Mouse (Mus musculus) embryonic stem cell, embryonic (primary cell): ENCODE results near the gene Arntl.

ENCODE experiments used
- CTCF ChIA-PET, 4 experiments: fragments of 300-600 bp in 2 of 4; fragments of 350-600 bp in 2 of 4; sonication (Branson Sonifier 250); formaldehyde crosslinking; loops; one replicate each; lab custom pipeline; 2022; ENCODE audit warnings: inconsistent platforms in 2 of 4; lab: Charles Lee
- POLR2A ChIA-PET, 4 experiments: fragments of 300-600 bp in 2 of 4; fragments of 350-600 bp in 2 of 4; sonication (Branson Sonifier 250); formaldehyde crosslinking; loops; one replicate each; lab custom pipeline; 2022; ENCODE audit warnings: antibody characterized with exemption in 4 of 4, inconsistent platforms in 1 of 4; lab: Charles Lee

Arntl gene

DNA sequence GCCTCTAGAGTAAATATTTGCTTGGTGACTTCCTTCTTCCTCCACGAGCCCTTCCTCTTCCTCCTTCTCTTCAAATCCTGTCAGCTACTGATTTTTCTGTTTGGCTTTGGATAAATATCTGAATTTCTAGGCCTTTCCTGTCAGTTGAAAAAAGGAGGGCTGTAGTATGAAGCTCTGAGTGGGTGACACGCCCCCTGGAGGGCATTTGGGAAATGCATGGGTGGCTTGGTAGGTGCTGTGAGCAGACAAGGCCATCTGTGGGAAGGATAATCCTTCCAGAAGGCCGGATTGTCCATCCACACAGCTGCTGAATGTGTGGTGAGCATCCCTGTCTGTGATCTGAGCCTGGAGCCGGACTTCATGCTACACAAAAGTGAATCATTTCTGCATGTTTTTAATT is 48.8 kb downstream of the Arntl start:
- CTCF ChIA-PET: interaction anchor here (0.6 to 1.6 kb wide), 29 partner anchors 11 to 839 kb away, joined by 3 to 14 read pairs (median 4); no protein-coding TSS in a partner anchor
- POLR2A ChIA-PET: interaction anchor here in 3 of 4 experiments (0.8 to 6.8 kb wide), 21 partner anchors 7 to 415 kb away, joined by 3 to 104 read pairs (median 4); partner anchors contain the start of genes Btbd10 (in 3 of the 3) and Arntl (in 2 of the 3)

DNA sequence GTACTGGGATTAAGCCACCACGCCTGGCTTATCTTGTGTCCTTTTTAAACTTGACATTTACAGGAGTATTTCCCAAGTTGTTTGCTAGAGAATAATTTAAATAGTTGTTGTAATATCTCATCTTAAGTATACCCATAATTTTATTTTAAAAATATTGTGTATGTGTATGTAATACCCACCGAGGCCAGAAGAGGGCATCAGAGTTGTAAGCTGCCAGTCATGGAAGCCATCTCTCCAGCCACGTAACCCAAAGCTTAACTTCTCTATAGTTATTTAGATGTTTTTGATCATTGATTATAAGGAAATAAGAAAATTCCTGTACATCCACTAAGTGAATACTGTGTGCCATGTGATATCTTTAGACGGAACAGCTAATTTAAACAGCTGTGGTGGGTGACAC is 51.2 kb downstream of the Arntl start:
- ChIA-PET POLR2A (interaction anchor here (0.6 to 8.2 kb wide), 40 partner anchors 9 to 1244 kb away, joined by 3 to 189 read pairs (median 4); partner anchors contain the start of genes Btbd10 (in 3 of the 4) and Arntl (in 1 of the 4)), CTCF (interaction anchor here (0.6 to 2.7 kb wide), 37 partner anchors 8 to 533 kb away, joined by 3 to 38 read pairs (median 4); partner anchors contain the start of gene Btbd10 (in 1 of the 4))

DNA sequence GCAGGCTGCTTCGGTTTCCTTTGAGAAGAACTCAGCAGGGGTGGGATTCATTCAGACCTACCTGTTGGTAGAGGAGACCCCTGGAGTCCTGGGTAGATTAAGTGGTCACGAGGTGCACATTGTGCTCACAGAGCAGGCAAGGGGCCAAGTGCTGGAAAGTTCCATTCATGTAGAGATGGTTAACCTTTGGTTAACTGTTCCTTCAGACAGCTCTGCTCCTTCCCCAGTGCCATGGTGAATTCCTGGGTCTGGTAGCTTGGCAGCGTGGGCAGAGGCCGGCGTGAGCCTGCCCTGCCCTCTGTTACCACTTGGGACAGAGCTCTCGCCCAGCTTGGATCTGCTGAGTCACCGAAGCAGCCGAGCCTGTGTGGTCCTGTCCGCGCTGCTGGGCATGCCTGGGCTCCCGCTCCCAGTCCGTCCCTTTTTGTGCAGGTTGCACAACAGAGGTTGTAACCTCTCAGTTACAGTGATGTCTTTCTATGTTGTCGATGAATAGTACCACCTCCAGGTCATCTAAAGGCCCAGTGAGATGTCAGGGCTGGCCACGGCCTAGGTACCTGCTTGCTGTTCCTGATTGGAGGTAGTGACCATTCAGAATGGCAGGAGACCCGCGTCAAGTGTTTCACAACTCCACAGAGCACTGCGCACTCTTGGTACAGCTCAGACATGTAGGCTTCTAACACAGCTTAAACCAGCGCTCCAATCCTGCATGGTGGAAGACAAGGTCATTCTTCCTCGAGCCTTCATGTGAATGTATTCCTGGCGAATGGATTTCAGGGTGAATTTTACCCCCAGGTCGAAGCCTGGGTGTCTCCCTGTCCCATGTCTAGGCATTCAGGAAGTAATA is 53.3 kb downstream of the Arntl start:
- POLR2A ChIA-PET: interaction anchor here (0.5 to 8.2 kb wide), 80 partner anchors 7 to 580 kb away, joined by 3 to 189 read pairs (median 4); partner anchors contain the start of genes Arntl (in 3 of the 4) and Btbd10 (in 3 of the 4)
- CTCF ChIA-PET: interaction anchor here (0.5 to 1.4 kb wide), 12 partner anchors 8 to 118 kb away, joined by 3 to 12 read pairs (median 3); partner anchors contain the start of gene Btbd10 (in 1 of the 4)

DNA sequence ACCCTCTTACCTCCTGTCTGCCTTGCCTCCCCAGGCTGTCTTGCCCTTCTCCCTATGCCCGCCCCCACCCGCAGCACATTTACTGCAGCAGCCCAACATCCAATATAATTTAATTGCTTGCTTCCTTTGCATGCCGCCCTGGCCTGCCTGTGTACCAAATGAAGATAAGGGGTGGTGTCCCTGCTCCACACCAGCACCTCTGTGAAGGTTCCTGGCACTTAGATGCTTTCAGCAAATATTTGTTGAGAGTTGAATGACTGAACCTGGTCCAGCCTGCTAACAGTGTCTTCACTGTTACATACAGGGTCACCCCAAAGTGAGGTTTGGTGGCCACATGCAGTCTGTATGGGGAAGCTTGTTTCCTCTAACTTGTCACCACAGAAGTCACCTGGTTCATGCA is 54.4 kb downstream of the Arntl start:
- ChIA-PET CTCF (interaction anchor here in 1 of 4 experiments (1.3 kb wide), 1 partner anchor 19 kb away, joined by 3 read pairs; no protein-coding TSS in a partner anchor), POLR2A (interaction anchor here (0.7 to 8.2 kb wide), 40 partner anchors 7 to 572 kb away, joined by 3 to 189 read pairs (median 9); partner anchors contain the start of genes Btbd10 (in 3 of the 4) and Arntl (in 2 of the 4))

DNA sequence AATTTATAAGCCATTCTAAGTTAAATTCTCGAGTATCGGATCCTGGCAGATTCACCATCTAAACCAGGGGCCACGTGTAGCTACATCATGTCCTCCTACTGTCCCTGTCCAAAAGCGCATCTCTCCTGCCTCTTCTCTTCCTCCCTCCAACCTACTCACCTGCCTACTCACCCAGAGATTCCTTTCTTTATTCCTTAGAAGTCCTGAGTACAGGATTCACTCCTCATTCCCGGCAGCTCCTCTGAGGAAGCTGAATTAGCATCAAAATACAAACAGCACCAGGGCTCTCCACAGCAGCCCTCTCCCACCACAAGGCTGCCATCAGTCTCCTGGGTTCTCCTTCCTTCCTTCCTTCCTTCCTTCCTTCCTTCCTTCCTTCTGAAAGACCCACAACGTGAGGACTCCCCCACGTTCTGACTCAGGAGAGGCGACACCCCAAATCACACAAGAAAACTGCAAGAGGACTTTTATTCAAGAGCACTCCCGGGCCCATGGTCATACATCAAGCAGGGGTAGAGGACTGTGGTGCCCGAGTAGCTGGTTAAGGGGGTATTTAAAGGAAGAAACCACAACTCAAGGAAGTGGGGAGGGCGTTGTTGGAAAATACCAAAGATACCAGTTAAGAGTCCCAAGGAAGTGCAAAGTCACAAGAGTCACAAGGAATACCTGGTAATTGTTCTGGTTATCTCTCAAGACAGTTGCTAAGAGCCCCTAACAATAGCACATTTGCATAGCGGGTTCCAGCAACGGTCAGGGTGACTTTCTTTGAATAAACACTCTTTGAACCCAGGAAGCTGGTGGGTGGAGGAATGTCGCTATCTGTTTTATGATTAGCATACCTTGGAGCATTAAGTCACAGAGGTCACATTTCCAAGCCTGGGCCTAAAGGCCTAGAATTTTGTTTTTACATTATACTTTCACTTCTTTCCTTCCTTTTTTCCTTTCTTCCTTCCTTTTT is 55.5 kb downstream of the Arntl start:
- CTCF ChIA-PET: interaction anchor here in 1 of 4 experiments (1.0 to 2.6 kb wide), 3 partner anchors 11 to 18 kb away, joined by 3 to 11 read pairs (median 3); no protein-coding TSS in a partner anchor
- POLR2A ChIA-PET: interaction anchor here (0.5 to 8.2 kb wide), 75 partner anchors 6 to 783 kb away, joined by 3 to 189 read pairs (median 4); partner anchors contain the start of genes Arntl (in 3 of the 4), Btbd10 (in 3 of the 4) and Tead1 (in 1 of the 4)

DNA sequence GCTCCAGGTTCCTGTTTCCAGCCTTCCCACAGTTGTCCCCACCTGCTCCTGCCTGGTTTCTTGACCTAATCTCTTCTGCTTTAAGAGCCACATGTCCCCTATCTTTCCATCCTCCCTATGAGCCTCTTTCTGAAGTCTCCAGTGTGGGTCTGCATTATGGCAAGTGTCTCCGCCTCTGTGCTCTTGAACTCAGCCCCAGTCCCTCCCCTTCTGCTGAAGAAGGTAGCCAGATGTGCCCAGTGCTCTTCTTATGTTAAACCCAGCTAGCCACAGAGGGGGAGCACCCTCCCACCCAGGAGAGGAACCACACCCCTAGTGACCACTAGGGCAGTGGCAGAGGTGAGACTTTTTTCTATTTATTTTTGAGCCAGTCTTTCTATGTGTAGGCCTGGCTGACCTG is 56.7 kb downstream of the Arntl start:
- ChIA-PET POLR2A (interaction anchor here (0.6 to 8.2 kb wide), 28 partner anchors 10 to 881 kb away, joined by 3 to 189 read pairs (median 7); partner anchors contain the start of genes Btbd10 (in 3 of the 4) and Arntl (in 1 of the 4)), CTCF (interaction anchor here in 2 of 4 experiments (0.6 to 2.6 kb wide), 2 partner anchors 13 to 95 kb away, joined by 7 to 11 read pairs; no protein-coding TSS in a partner anchor)

DNA sequence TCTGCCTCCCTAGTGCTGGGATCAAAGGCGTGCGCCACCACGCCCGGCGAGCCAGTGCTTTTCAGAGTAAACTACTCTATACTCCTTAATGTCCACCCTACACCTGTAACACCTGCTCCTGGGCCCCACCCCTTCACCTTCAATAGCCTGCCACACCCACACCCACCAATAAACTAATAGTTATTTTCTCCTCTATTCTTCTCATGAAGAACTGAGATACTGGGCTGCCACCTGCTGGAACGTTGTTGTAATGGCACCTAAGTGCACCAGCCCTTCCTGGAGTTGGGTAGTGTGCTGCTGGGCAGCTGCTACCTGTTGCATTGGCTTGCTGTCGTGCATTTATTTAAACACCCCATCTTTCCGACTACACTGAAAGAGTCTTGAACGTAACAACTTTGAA is 61.0 kb downstream of the Arntl start:
- POLR2A ChIA-PET: interaction anchor here (0.6 to 6.5 kb wide), 33 partner anchors 8 to 578 kb away, joined by 3 to 117 read pairs (median 4); partner anchors contain the start of genes Arntl (in 2 of the 4) and Btbd10 (in 2 of the 4)
- CTCF ChIA-PET: interaction anchor here (0.5 to 6.1 kb wide), 27 partner anchors 8 to 352 kb away, joined by 3 to 38 read pairs (median 5); no protein-coding TSS in a partner anchor

DNA sequence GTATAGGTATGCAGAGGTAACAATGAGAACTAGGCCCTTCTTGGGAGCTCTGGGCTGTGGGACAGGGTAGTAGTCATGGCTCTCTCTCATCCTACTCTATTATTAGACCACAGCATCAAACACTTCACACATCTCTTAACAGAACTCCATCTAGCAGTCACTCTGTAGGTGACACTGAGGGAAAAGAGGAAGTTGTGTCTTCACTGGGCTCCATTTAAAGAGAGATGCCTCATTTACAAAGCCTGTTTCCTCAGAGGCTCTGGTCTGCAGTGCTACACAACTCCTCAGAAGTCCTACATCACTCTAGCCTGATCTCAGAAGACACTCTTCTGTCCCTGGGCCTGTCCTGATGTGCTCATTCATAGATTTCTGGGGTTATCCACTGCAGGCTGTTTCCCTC is 61.8 kb downstream of the Arntl start:
- ChIA-PET POLR2A (interaction anchor here (0.6 to 6.5 kb wide), 28 partner anchors 8 to 310 kb away, joined by 3 to 117 read pairs (median 5); partner anchors contain the start of genes Arntl (in 2 of the 4) and Btbd10 (in 2 of the 4)), CTCF (interaction anchor here (0.6 to 6.1 kb wide), 24 partner anchors 9 to 353 kb away, joined by 3 to 38 read pairs (median 6); no protein-coding TSS in a partner anchor)

DNA sequence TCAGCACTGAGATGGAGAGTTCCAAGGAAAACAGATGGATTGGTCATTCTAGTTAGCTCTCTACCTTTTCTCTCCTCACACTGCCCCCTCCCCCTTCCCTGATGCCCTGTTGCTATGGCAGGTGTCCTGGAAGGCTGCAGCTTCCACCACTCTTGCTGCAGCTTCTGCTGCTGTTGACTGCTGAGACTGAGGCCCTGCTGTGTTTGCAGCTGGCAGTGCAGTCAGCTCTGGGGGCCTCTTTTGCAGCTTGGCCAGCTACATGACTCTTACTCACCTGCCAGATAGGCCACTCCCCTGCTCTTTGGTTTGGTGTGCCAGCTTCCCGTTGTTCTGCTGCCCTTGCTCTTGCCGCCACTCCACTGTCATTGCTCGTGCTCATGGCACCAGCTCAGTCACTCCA is 62.7 kb downstream of the Arntl start:
- ChIA-PET POLR2A (interaction anchor here (0.8 to 6.5 kb wide), 23 partner anchors 7 to 581 kb away, joined by 3 to 117 read pairs (median 6); partner anchors contain the start of gene Btbd10 (in 2 of the 4)), CTCF (interaction anchor here (0.5 to 6.1 kb wide), 19 partner anchors 10 to 131 kb away, joined by 3 to 38 read pairs (median 5); no protein-coding TSS in a partner anchor)

DNA sequence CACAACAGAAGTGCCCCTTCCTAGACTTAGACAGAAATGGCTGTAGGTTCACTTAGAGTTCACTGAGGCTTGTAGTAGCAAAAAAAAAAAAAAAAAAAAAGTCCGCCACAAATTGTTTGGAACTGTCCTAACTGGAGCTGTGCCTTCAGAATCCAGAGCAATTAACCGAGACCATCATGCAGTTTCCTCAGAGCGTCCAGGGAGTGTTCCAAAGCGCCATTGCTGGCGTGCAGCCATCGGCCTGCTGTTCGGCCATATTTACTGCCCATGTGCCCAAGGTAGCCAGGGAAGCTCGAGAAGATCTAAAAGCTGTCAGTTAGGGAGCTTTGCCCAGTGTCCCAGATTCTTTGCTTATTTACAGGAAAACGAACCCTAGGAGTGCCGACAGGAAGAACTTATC is 63.3 kb downstream of the Arntl start:
- ChIA-PET CTCF (interaction anchor here (0.5 to 6.1 kb wide), 19 partner anchors 10 to 891 kb away, joined by 3 to 35 read pairs (median 5); no protein-coding TSS in a partner anchor), POLR2A (interaction anchor here (0.6 to 6.5 kb wide), 33 partner anchors 8 to 582 kb away, joined by 3 to 117 read pairs (median 5); partner anchors contain the start of gene Btbd10 (in 3 of the 4))

DNA sequence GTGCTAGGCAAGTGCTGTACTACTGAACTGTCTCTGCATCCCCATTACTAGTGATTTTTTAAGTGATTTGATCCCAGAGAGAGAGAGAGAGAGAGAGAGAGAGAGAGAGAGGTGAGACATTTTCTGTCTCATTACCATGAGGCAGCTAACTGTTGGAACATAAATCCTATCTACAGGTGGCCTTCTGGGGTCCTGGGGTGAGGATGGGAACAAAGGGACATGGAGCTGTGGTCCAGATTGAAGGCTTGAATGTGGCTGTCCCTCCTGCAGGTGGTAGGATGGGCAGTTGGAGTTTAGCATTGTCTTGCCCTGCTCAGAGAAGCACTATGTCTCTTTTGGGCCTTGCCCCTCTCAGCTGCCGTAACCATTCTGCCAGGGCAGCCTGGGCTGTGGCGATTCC is 63.7 kb downstream of the Arntl start:
- POLR2A ChIA-PET: interaction anchor here (0.5 to 6.5 kb wide), 32 partner anchors 8 to 583 kb away, joined by 3 to 117 read pairs (median 4); partner anchors contain the start of gene Btbd10 (in 3 of the 4)
- CTCF ChIA-PET: interaction anchor here (0.6 to 6.1 kb wide), 16 partner anchors 9 to 892 kb away, joined by 3 to 35 read pairs (median 5); no protein-coding TSS in a partner anchor

DNA sequence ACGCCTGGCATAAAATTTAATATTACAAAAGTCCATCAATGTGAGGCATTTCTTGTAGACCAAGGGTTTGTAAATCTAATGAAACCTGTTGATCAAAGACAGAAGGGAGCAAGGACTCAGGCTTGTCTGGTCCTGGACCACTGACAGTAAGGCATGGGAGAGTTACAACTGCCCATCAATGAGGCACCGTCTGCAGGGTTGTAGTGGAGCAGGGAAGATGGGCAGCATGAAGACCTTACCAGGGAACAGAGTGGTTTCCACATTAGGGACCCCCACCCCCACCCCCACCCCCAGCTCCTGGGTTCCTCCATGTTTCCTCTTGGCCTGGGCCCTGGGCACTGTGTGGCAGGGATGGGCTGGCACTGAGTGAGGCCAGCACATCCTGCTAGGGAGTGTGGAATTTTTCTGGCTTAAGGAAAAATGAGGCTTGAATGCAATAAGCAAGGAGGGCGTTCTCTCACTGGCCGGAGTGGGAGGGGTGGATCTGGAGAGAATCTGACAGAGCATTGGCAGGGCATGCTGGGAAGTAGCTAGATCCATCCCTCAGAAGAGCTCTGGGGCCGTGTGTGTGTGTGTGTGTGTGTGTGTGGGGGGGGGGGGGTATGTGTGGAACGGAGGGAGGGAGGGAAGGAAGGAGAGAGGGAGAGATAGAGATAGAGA is 65.2 kb downstream of the Arntl start:
- ChIA-PET CTCF (interaction anchor here in 2 of 4 experiments (2.0 to 3.0 kb wide), 2 partner anchors 14 kb away, joined by 9 to 15 read pairs; no protein-coding TSS in a partner anchor), POLR2A (interaction anchor here in 3 of 4 experiments (1.2 to 6.5 kb wide), 7 partner anchors 9 to 97 kb away, joined by 4 to 117 read pairs (median 6); partner anchors contain the start of gene Btbd10 (in 2 of the 3))

DNA sequence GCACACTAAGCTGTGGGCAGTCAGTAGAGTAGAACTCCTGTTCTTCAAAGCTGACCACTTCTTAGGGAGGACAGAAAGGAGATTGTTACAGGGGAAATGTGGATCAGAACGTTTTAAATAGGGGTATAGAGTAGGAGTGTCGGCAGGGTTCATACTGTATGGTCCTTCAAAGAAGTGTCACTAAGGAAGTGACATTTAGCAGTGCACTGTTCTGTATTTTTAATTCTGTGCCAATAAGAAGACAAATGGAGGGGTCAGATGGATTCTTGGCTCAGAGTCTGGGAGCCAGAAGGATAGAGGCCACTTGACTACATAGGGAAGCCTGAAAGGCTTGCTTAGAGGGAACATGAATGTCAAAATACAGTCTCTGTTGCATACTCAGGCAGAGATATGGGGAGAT is 70.0 kb downstream of the Arntl start:
- ChIA-PET CTCF (no interaction called here), POLR2A (interaction anchor here in 1 of 4 experiments (1.0 to 2.4 kb wide), 5 partner anchors 9 to 129 kb away, joined by 3 to 9 read pairs (median 5); no protein-coding TSS in a partner anchor)

DNA sequence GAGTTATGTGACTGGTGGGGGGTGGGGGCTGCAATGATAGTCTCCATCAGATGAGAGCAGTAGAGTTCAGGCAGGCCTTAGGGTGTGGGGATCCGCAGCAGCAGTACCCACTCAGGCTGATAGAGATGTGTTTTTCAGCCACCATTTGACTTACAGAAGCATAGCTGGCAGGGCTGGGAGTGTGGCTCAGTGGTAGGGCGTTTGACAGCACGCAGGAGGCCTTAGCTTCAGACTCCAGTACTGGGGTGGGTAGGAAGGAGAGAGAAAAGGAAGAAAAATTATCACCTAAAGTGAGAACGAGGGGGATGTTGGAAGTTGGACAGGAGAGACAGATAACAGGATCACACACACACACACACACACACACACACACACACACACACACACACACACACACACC is 71.2 kb downstream of the Arntl start:
- ChIA-PET POLR2A (interaction anchor here in 2 of 4 experiments (0.7 to 1.3 kb wide), 6 partner anchors 15 to 131 kb away, joined by 3 to 4 read pairs (median 3); no protein-coding TSS in a partner anchor), CTCF (interaction anchor here in 1 of 4 experiments (0.5 to 0.7 kb wide), 2 partner anchors 110 to 173 kb away, joined by 5 read pairs; no protein-coding TSS in a partner anchor)

DNA sequence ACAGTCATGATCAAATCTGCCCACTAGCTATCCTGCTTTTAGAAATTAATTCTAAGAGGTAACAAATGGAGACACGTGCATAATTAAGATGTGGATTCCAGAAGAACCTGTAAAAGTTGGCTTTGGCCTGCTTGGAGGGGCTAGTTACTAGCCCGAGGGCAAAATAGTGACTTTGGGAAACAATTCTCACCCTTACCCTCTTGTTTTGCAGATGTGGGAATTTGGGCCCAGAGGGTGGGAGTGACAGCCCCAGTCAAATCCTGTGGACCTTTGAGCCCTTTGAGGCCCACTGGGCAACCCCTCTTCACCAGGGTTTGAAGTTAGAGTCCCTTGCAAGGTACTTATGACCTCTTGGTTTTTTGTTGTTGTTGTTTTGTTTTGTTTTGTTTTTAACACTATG is 72.0 kb downstream of the Arntl start:
- ChIA-PET CTCF (no interaction called here), POLR2A (interaction anchor here in 2 of 4 experiments (0.7 to 1.3 kb wide), 4 partner anchors 16 to 23 kb away, joined by 3 to 4 read pairs (median 3); no protein-coding TSS in a partner anchor)
